Mouse (Mus musculus): ENCODE measurements around the gene Gm4737. TPM values are rescaled to one million over a fixed set of nuclear protein-coding genes. Genes with fewer than 3 reads are reported as not detected.
"Not testable (repeated sequence)": the region's sequence is repeated elsewhere in the genome, so short reads cannot be mapped to it uniquely, and the experiment has no call there.

Gm4737 gene
- 2.5 and 3.6 TPM in 2 replicates for polyA plus RNA-seq (2014; fragmentation: Nextera tagmentation; extraction: Ambion mirVana)

DNA sequence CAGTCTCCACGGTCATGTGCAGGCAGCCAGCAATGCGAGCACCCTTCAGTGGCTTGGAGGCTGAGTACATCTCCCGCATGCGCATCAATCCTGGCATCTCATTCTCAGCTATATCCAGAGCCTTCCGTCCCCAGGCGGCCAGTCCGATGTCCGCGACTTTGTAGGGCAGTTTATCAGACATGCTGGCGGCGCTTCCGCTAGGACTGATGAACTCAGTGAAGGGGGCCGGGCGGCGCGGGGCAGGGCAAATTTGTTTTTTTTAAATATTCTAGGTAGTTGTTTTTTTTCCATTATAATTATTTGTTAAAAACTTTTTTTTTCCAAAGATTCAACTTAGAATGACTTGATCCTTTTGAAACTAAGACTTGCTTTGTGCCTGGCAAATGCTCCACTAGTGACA, at the start of gene Gm4737:
Gene Gm4737 (minus strand): TSS at position 246 of the 400 bp plus-strand sequence.
- not testable (repeated sequence) for H3K9ac ChIP-seq (ENCODE audit: low read depth, low read length); H3K4me1 ChIP-seq (ENCODE audit: control insufficient read depth, insufficient read depth, low read length); H3K4me3 ChIP-seq (ENCODE audit: low read depth, low read length); H3K27me3 ChIP-seq (replicated peaks; ENCODE audit: control insufficient read depth, insufficient read depth, low read length); H3K36me3 ChIP-seq (ENCODE audit: control insufficient read depth, insufficient read depth, low read length); H3K4me2 ChIP-seq (ENCODE audit: low read depth, low read length); H3K27ac ChIP-seq (replicated peaks; ENCODE audit: low read depth, low read length); H3K9me3 ChIP-seq (ENCODE audit: control insufficient read depth, low read length); DNase-seq (ENCODE audit: low spot score); ATAC-seq (ENCODE audit: low read depth)
- WGBS, result 98% methylated on average over 8 of the region's 16 CpGs

DNA sequence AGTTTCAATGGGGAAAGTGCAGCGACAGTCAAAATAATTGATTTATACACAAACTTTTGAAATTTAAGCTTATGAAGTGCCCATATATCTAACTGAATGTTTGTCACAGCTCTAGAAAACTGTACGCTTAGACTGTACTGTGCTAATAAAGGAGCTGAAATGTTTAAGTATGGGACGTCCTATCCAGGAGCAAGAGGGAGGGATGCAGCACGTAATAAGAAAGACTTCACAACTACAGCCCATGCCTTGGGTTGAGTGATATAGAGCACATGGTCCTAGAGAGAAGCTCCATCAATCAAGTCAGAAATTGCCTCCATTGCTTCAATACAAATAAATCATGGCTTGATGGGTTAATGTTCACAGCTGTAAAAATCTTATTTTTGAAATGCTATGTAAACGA, 40.9 kb upstream of the Gm4737 start:
- no peaks in the 10 kb centered on the region for H3K4me1 ChIP-seq (ENCODE audit: control insufficient read depth, insufficient read depth, low read length)
- no peaks in the 10 kb centered on the region for H3K9me3 ChIP-seq (ENCODE audit: control insufficient read depth, low read length)
- H3K27ac ChIP-seq (replicated peaks; ENCODE audit: low read depth, low read length), result no peak overlapping the region
- no peaks in the 10 kb centered on the region for H3K27me3 ChIP-seq (replicated peaks; ENCODE audit: control insufficient read depth, insufficient read depth, low read length)
- no peak overlapping the region for H3K4me2 ChIP-seq (ENCODE audit: low read depth, low read length)
- H3K9ac ChIP-seq (ENCODE audit: low read depth, low read length), result no peak overlapping the region
- 87% methylated on average over 5 of the region's 5 CpGs for WGBS
- no peaks in the 10 kb centered on the region for H3K36me3 ChIP-seq (ENCODE audit: control insufficient read depth, insufficient read depth, low read length)
- DNase-seq (ENCODE audit: low spot score) (no peak), ATAC-seq (ENCODE audit: low read depth) (no peak)
- H3K4me3 ChIP-seq (ENCODE audit: low read depth, low read length), result no peak overlapping the region

DNA sequence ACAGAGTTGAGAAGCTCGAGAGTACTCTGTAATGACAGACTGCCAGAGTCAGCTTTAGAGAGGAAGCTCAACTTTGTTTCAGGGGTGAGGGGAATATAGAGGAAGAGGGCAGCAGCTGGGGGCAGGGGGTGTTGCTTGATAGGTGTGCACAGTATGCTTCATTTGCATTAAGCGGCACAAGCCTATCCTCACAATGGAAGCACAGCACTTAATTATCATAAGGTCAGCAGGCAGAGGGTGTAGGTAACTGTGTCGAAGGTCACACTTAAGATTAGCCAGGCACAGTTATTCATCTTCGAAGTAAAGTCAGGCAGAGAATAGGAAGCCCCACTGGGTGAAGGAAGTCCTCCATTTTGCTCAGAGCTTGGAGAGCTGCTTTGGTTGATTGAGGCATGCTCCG, 28.2 kb upstream of the Gm4737 start:
- Histone ChIP-seq H3K27ac (replicated peaks; ENCODE audit: low read depth, low read length) (no peak overlapping the region), H3K27me3 (replicated peaks; ENCODE audit: control insufficient read depth, insufficient read depth, low read length) (no peaks in the 10 kb centered on the region), H3K9me3 (ENCODE audit: control insufficient read depth, low read length) (no peaks in the 10 kb centered on the region), H3K9ac (ENCODE audit: low read depth, low read length) (no peak overlapping the region), H3K36me3 (ENCODE audit: control insufficient read depth, insufficient read depth, low read length) (no peaks in the 10 kb centered on the region), H3K4me1 (ENCODE audit: control insufficient read depth, insufficient read depth, low read length) (no peaks in the 10 kb centered on the region), H3K4me3 (ENCODE audit: low read depth, low read length) (no peak overlapping the region), H3K4me2 (ENCODE audit: low read depth, low read length) (no peak overlapping the region)
- no peak for ATAC-seq (ENCODE audit: low read depth)
- 82% methylated on average over 5 of the region's 5 CpGs for WGBS
- no peak for DNase-seq (ENCODE audit: low spot score)

DNA sequence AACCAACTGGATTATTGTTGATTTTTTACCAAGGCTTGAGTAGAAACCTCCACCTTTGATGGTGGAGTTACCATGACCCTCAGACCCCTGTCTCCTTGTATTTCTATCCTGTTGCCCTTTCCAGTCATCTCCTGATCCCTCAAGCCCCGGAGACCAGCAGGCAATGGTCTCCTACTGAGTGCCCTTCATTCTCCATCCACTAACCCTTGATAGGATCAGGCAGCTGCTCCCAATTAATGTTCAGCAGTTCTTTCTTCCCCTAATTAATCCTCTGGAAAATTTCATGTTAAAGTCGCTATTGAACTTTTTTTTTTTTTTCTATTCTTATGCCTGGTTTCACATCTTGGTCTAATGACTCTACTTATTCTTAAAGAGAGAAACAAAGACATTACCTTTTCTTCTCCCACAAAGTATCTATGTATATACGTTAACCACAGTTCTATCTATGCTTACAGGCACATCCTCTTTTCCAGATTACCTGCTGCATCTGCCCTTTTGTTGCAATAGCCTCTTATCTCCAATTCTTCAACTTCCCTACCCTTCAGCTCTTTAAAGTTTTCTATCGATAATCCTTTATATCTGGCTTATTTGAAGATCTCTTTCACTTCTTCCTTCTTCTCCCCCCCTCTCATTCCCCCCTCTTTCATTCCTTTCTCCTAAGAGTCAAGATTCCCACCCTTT, 23.4 kb upstream of the Gm4737 start:
- H3K36me3 ChIP-seq (ENCODE audit: control insufficient read depth, insufficient read depth, low read length), result no peaks in the 10 kb centered on the region
- 66% methylated on average over 4 of the region's 4 CpGs for WGBS
- H3K9me3 ChIP-seq (ENCODE audit: control insufficient read depth, low read length), result no peaks in the 10 kb centered on the region
- DNase-seq (ENCODE audit: low spot score), result peak; percentile 19
- H3K4me2 ChIP-seq (ENCODE audit: low read depth, low read length), result no peak overlapping the region
- no peak overlapping the region for H3K4me3 ChIP-seq (ENCODE audit: low read depth, low read length)
- no peak; the same call in 1 of the 2 replicates for ATAC-seq (ENCODE audit: low read depth)
- no peaks in the 10 kb centered on the region for H3K27me3 ChIP-seq (replicated peaks; ENCODE audit: control insufficient read depth, insufficient read depth, low read length)
- H3K27ac ChIP-seq (replicated peaks; ENCODE audit: low read depth, low read length), result no peak overlapping the region
- H3K4me1 ChIP-seq (ENCODE audit: control insufficient read depth, insufficient read depth, low read length), result no peaks in the 10 kb centered on the region
- no peak overlapping the region for H3K9ac ChIP-seq (ENCODE audit: low read depth, low read length)

DNA sequence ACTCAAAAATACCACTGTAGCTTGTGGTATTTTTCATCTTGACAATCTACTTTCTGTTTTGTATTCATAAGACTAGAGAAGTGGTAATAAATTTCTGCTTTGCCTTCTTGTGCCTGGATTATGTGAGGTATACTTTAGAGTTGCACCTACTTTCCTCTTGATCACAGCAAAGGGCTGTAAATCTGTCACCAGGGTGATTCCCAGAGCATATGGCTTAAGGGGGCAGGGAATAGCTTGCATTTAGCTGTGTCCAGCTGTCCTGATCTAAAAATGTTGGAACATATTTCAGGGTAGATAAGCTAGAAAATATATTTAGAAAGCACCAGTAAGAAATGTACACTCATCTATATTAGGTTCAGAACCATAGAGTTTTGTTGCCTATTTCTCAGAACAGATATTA, 18.2 kb upstream of the Gm4737 start:
- no peak overlapping the region for H3K27ac ChIP-seq (replicated peaks; ENCODE audit: low read depth, low read length)
- no peak for ATAC-seq (ENCODE audit: low read depth)
- no peak overlapping the region for H3K4me3 ChIP-seq (ENCODE audit: low read depth, low read length)
- H3K36me3 ChIP-seq (ENCODE audit: control insufficient read depth, insufficient read depth, low read length), result no peaks in the 10 kb centered on the region
- DNase-seq (ENCODE audit: low spot score), result no peak
- H3K4me1 ChIP-seq (ENCODE audit: control insufficient read depth, insufficient read depth, low read length), result no peaks in the 10 kb centered on the region
- H3K9me3 ChIP-seq (ENCODE audit: control insufficient read depth, low read length), result no peaks in the 10 kb centered on the region
- no peaks in the 10 kb centered on the region for H3K27me3 ChIP-seq (replicated peaks; ENCODE audit: control insufficient read depth, insufficient read depth, low read length)
- no peak overlapping the region for H3K4me2 ChIP-seq (ENCODE audit: low read depth, low read length)
- H3K9ac ChIP-seq (ENCODE audit: low read depth, low read length), result no peak overlapping the region

DNA sequence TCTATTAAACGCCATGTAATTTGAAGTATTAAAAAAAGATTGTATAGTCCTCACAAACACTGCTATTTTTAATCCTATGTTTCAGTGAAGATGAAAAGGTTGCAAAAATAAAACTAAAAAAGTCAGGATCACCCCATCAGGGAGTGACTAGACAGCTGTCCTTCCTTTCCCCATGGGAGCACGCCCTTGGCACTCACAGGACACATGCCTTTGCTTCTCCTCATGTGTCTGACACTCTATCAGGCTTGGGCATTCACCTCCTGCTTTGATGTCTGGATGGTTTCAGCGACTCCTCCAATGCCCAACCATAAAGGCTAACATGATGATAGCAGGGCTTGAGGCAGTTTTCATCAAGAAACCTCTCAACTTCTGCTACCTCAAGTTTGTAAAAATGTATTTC, 12.1 kb upstream of the Gm4737 start:
- no peak overlapping the region for H3K4me3 ChIP-seq (ENCODE audit: low read depth, low read length)
- no peaks in the 10 kb centered on the region for H3K9me3 ChIP-seq (ENCODE audit: control insufficient read depth, low read length)
- DNase-seq (ENCODE audit: low spot score) (peak; percentile 31), ATAC-seq (ENCODE audit: low read depth) (no peak; the same call in 1 of the 2 replicates)
- no peaks in the 10 kb centered on the region for H3K4me1 ChIP-seq (ENCODE audit: control insufficient read depth, insufficient read depth, low read length)
- H3K4me2 ChIP-seq (ENCODE audit: low read depth, low read length), result no peak overlapping the region
- no peak overlapping the region for H3K9ac ChIP-seq (ENCODE audit: low read depth, low read length)
- H3K36me3 ChIP-seq (ENCODE audit: control insufficient read depth, insufficient read depth, low read length), result no peaks in the 10 kb centered on the region
- 69% methylated on average over 3 of the region's 3 CpGs for WGBS
- H3K27me3 ChIP-seq (replicated peaks; ENCODE audit: control insufficient read depth, insufficient read depth, low read length), result no peaks in the 10 kb centered on the region
- no peak overlapping the region for H3K27ac ChIP-seq (replicated peaks; ENCODE audit: low read depth, low read length)

DNA sequence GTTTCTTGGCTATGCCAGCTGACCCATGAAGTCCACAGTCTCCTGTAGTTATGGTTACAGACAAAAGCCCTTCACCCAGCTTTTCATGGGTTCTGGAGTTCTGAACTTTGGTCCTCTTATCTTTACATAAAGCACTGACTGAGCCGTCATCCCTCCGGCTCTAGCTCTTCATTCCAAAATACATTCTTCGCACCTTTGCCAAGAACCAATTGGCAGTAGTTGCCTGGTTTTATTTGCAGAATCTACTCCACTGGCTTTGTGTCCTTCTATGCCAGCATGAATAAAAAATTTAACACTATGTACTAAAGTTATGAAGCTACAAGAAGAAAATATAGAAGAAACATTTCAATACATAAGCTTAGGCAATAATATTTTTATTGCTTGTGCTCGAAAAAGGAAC, 10.4 kb upstream of the Gm4737 start:
- no peak overlapping the region for H3K27ac ChIP-seq (replicated peaks; ENCODE audit: low read depth, low read length)
- H3K36me3 ChIP-seq (ENCODE audit: control insufficient read depth, insufficient read depth, low read length), result no peaks in the 10 kb centered on the region
- H3K4me1 ChIP-seq (ENCODE audit: control insufficient read depth, insufficient read depth, low read length), result no peaks in the 10 kb centered on the region
- H3K4me2 ChIP-seq (ENCODE audit: low read depth, low read length), result no peak overlapping the region
- 86% methylated on average over 4 of the region's 4 CpGs for WGBS
- no peaks in the 10 kb centered on the region for H3K9me3 ChIP-seq (ENCODE audit: control insufficient read depth, low read length)
- H3K4me3 ChIP-seq (ENCODE audit: low read depth, low read length), result no peak overlapping the region
- no peaks in the 10 kb centered on the region for H3K27me3 ChIP-seq (replicated peaks; ENCODE audit: control insufficient read depth, insufficient read depth, low read length)
- DNase-seq (ENCODE audit: low spot score) (no peak), ATAC-seq (ENCODE audit: low read depth) (no peak)
- no peak overlapping the region for H3K9ac ChIP-seq (ENCODE audit: low read depth, low read length)

DNA sequence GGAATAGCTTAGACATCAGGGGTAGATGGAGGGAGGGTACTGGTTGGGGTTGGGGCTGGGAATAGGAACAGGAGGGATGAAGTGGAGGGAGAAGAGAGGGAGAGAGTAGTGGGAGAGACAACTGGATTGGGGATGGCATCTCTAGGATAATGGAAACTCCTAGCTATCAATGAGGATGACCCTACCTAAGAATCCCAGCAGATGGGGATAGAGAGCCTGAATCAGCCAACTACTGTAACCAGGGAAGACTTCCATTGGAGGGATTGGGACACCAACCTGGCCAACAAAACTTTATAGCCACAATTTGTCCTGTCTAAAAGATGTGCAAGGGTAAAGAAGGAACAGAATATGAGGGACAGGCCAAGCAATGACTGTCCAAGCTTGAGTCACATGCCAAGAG, 3.7 kb downstream of the Gm4737 start:
- Histone ChIP-seq H3K4me2 (ENCODE audit: low read depth, low read length) (no peak overlapping the region), H3K36me3 (ENCODE audit: control insufficient read depth, insufficient read depth, low read length) (no peaks in the 10 kb centered on the region), H3K4me1 (ENCODE audit: control insufficient read depth, insufficient read depth, low read length) (no peaks in the 10 kb centered on the region), H3K4me3 (ENCODE audit: low read depth, low read length) (no peak overlapping the region), H3K27ac (replicated peaks; ENCODE audit: low read depth, low read length) (no peak overlapping the region), H3K27me3 (replicated peaks; ENCODE audit: control insufficient read depth, insufficient read depth, low read length) (no peaks in the 10 kb centered on the region), H3K9ac (ENCODE audit: low read depth, low read length) (no peak overlapping the region), H3K9me3 (ENCODE audit: control insufficient read depth, low read length) (no peaks in the 10 kb centered on the region)
- DNase-seq (ENCODE audit: low spot score), result no peak
- ATAC-seq (ENCODE audit: low read depth), result no peak

DNA sequence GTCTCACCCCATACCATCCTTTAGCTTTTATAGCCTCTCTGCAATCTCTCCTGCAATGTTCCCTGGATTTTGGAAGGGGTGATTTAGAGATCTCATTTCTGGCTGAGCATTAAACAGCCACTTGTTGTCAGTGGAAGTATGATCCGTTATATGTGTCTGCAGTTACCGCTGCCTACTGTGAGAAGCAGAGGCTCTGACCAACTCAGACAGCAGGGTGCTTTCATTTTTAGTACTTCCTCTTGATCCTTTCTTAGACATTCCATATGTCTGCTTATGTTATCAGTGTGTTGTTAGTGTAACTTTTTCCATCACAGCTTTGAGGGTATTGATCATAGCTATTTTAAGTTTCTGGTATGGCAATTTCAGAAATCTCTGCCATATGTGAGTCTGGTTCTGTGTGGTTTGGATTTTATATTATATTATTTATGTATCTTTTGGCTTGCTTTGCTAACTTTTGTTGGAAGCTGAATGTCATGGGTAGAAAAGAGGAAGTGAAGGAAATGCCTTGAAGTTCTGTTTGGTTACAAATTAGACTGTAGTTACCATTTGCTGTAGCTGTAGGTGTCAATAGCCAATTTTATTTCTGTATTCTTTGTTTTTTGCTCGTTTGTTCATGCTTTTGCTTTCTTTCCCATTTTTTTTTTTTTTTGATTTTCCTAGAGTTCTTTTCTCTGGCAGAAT, 6.1 kb downstream of the Gm4737 start:
- H3K4me1 ChIP-seq (ENCODE audit: control insufficient read depth, insufficient read depth, low read length), result no peaks in the 10 kb centered on the region
- no peak overlapping the region for H3K4me2 ChIP-seq (ENCODE audit: low read depth, low read length)
- no peaks in the 10 kb centered on the region for H3K27me3 ChIP-seq (replicated peaks; ENCODE audit: control insufficient read depth, insufficient read depth, low read length)
- no peak for DNase-seq (ENCODE audit: low spot score)
- H3K36me3 ChIP-seq (ENCODE audit: control insufficient read depth, insufficient read depth, low read length), result no peaks in the 10 kb centered on the region
- 56% methylated on average over 3 of the region's 3 CpGs for WGBS
- H3K27ac ChIP-seq (replicated peaks; ENCODE audit: low read depth, low read length), result no peak overlapping the region
- H3K4me3 ChIP-seq (ENCODE audit: low read depth, low read length), result no peak overlapping the region
- H3K9ac ChIP-seq (ENCODE audit: low read depth, low read length), result no peak overlapping the region
- no peaks in the 10 kb centered on the region for H3K9me3 ChIP-seq (ENCODE audit: control insufficient read depth, low read length)
- no peak for ATAC-seq (ENCODE audit: low read depth)
